Mouse (Mus musculus): ENCODE measurements at regions not wholly inside any gene's neighbourhood (a gene's known extent, or its start where the extent isn't known, plus 50 kb on each side); places are given as distances from the start of the nearest gene placed in this dataset.

GRCm38 (mm10) chr13:107887366-107888230 lies 156.6 kb upstream of the Smim15 start:
- H3K36me3 ChIP-seq (replicated peaks): 0 out of 2 replicates have a peak, but pooled peaks cover 6% of the 10 kb centered on the region
- peak overlapping the region; percentile 97 for H3K4me3 ChIP-seq
- peaks cover 47% of the 10 kb centered on the region for H3K4me1 ChIP-seq
- H3K27me3 ChIP-seq (replicated peaks; ENCODE audit: low read depth, poor library complexity, severe bottlenecking): peaks cover 5% of the 10 kb centered on the region
- DNase-seq (ENCODE audit: low spot score): peak; percentile 64
- H3K9me3 ChIP-seq: no peaks in the 10 kb centered on the region
- peak overlapping the region; percentile 96 for H3K27ac ChIP-seq (replicated peaks)
- 1% methylated on average over 16 of the region's 16 CpGs for WGBS

- DNase-seq (ENCODE audit: low spot score): no peak
- Histone ChIP-seq H3K27me3 (replicated peaks; ENCODE audit: low read depth, poor library complexity, severe bottlenecking) (no peaks in the 10 kb centered on the region), H3K9me3 (peaks cover 7% of the 10 kb centered on the region), H3K4me3 (no peak overlapping the region), H3K4me1 (peaks cover 33% of the 10 kb centered on the region), H3K36me3 (replicated peaks) (peaks cover 13% of the 10 kb centered on the region), H3K27ac (replicated peaks) (no peak overlapping the region)
- WGBS: 77% methylated on average over 3 of the region's 3 CpGs
Observed at GRCm38 (mm10) chr13:107884836-107885235, 159.4 kb upstream of the Smim15 start.

- Histone ChIP-seq H3K9me3 (peaks cover 7% of the 10 kb centered on the region), H3K27ac (replicated peaks) (no peak overlapping the region), H3K4me1 (peaks cover 27% of the 10 kb centered on the region), H3K27me3 (replicated peaks; ENCODE audit: low read depth, poor library complexity, severe bottlenecking) (no peaks in the 10 kb centered on the region), H3K36me3 (replicated peaks) (peaks cover 13% of the 10 kb centered on the region), H3K4me3 (no peak overlapping the region)
- 86% methylated on average over 5 of the region's 5 CpGs for WGBS
- DNase-seq (ENCODE audit: low spot score): no peak
Observed at GRCm38 (mm10) chr13:107882337-107882736, 161.9 kb upstream of the Smim15 start.

GRCm38 (mm10) chr13:107880551-107880950 lies 163.7 kb upstream of the Smim15 start:
- no peak overlapping the region for H3K4me3 ChIP-seq
- H3K27me3 ChIP-seq (replicated peaks; ENCODE audit: low read depth, poor library complexity, severe bottlenecking): no peaks in the 10 kb centered on the region
- WGBS: 93% methylated on average over 2 of the region's 2 CpGs
- no peak for DNase-seq (ENCODE audit: low spot score)
- peaks cover 13% of the 10 kb centered on the region for H3K36me3 ChIP-seq (replicated peaks)
- peaks cover 17% of the 10 kb centered on the region for H3K4me1 ChIP-seq
- H3K9me3 ChIP-seq: peaks cover 7% of the 10 kb centered on the region
- no peak overlapping the region for H3K27ac ChIP-seq (replicated peaks)

- DNase-seq (ENCODE audit: low spot score): no peak
- H3K27ac ChIP-seq (replicated peaks): no peak overlapping the region
- peaks cover 7% of the 10 kb centered on the region for H3K9me3 ChIP-seq
- H3K4me3 ChIP-seq: no peak overlapping the region
- peaks cover 9% of the 10 kb centered on the region for H3K36me3 ChIP-seq (replicated peaks)
- H3K4me1 ChIP-seq: peaks cover 12% of the 10 kb centered on the region
- 85% methylated on average over 7 of the region's 8 CpGs for WGBS
- H3K27me3 ChIP-seq (replicated peaks; ENCODE audit: low read depth, poor library complexity, severe bottlenecking): no peaks in the 10 kb centered on the region
Observed at GRCm38 (mm10) chr13:107879535-107879934, 164.7 kb upstream of the Smim15 start.

- H3K36me3 ChIP-seq (replicated peaks): peaks cover 7% of the 10 kb centered on the region
- no peak for DNase-seq (ENCODE audit: low spot score)
- no peaks in the 10 kb centered on the region for H3K27me3 ChIP-seq (replicated peaks; ENCODE audit: low read depth, poor library complexity, severe bottlenecking)
- WGBS: 95% methylated on average over 3 of the region's 3 CpGs
- H3K27ac ChIP-seq (replicated peaks): no peak overlapping the region
- H3K9me3 ChIP-seq: peaks cover 7% of the 10 kb centered on the region
- peaks cover 7% of the 10 kb centered on the region for H3K4me1 ChIP-seq
- no peak overlapping the region for H3K4me3 ChIP-seq
Observed at GRCm38 (mm10) chr13:107878980-107879379, 165.3 kb upstream of the Smim15 start.

- no peaks in the 10 kb centered on the region for H3K36me3 ChIP-seq (replicated peaks)
- no peak for DNase-seq (ENCODE audit: low spot score)
- 65% methylated on average over 2 of the region's 2 CpGs for WGBS
- no peak overlapping the region for H3K27ac ChIP-seq (replicated peaks)
- H3K27me3 ChIP-seq (replicated peaks; ENCODE audit: low read depth, poor library complexity, severe bottlenecking): no peaks in the 10 kb centered on the region
- H3K4me1 ChIP-seq: peaks cover 35% of the 10 kb centered on the region
- no peaks in the 10 kb centered on the region for H3K9me3 ChIP-seq
- H3K4me3 ChIP-seq: no peak overlapping the region
Observed at GRCm38 (mm10) chr13:107873244-107873667, 171.0 kb upstream of the Smim15 start.

- Histone ChIP-seq H3K36me3 (replicated peaks) (no peaks in the 10 kb centered on the region), H3K27me3 (replicated peaks; ENCODE audit: low read depth, poor library complexity, severe bottlenecking) (no peaks in the 10 kb centered on the region), H3K27ac (replicated peaks) (no peak overlapping the region), H3K9me3 (no peaks in the 10 kb centered on the region), H3K4me3 (no peak overlapping the region), H3K4me1 (peaks cover 37% of the 10 kb centered on the region)
- no peak for DNase-seq (ENCODE audit: low spot score)
- 82% methylated on average over 8 of the region's 8 CpGs for WGBS
Observed at GRCm38 (mm10) chr13:107872574-107872973, 171.7 kb upstream of the Smim15 start.

- DNase-seq (ENCODE audit: low spot score): no peak
- Histone ChIP-seq H3K9me3 (no peaks in the 10 kb centered on the region), H3K4me3 (no peak overlapping the region), H3K27me3 (replicated peaks; ENCODE audit: low read depth, poor library complexity, severe bottlenecking) (no peaks in the 10 kb centered on the region), H3K36me3 (replicated peaks) (no peaks in the 10 kb centered on the region), H3K4me1 (peaks cover 37% of the 10 kb centered on the region), H3K27ac (replicated peaks) (no peak overlapping the region)
- WGBS: 61% methylated on average over 10 of the region's 10 CpGs
Observed at GRCm38 (mm10) chr13:107872137-107872536, 172.1 kb upstream of the Smim15 start.

GRCm38 (mm10) chr13:107868906-107869305 lies 175.3 kb upstream of the Smim15 start:
- no peak for DNase-seq (ENCODE audit: low spot score)
- Histone ChIP-seq H3K27me3 (replicated peaks; ENCODE audit: low read depth, poor library complexity, severe bottlenecking) (no peaks in the 10 kb centered on the region), H3K9me3 (no peaks in the 10 kb centered on the region), H3K4me1 (peaks cover 59% of the 10 kb centered on the region), H3K4me3 (no peak overlapping the region), H3K36me3 (replicated peaks) (no peaks in the 10 kb centered on the region), H3K27ac (replicated peaks) (no peak overlapping the region)
- WGBS: 90% methylated on average over 7 of the region's 7 CpGs

GRCm38 (mm10) chr13:107866825-107867224 lies 177.4 kb upstream of the Smim15 start:
- WGBS: 90% methylated on average over 4 of the region's 4 CpGs
- peaks cover 46% of the 10 kb centered on the region for H3K4me1 ChIP-seq
- H3K27ac ChIP-seq (replicated peaks): no peak overlapping the region
- H3K36me3 ChIP-seq (replicated peaks): no peaks in the 10 kb centered on the region
- H3K9me3 ChIP-seq: no peaks in the 10 kb centered on the region
- H3K27me3 ChIP-seq (replicated peaks; ENCODE audit: low read depth, poor library complexity, severe bottlenecking): no peaks in the 10 kb centered on the region
- no peak for DNase-seq (ENCODE audit: low spot score)
- no peak overlapping the region for H3K4me3 ChIP-seq

- Histone ChIP-seq H3K27ac (replicated peaks) (no peak overlapping the region), H3K9me3 (no peaks in the 10 kb centered on the region), H3K36me3 (replicated peaks) (no peaks in the 10 kb centered on the region), H3K4me3 (no peak overlapping the region), H3K4me1 (peaks cover 39% of the 10 kb centered on the region), H3K27me3 (replicated peaks; ENCODE audit: low read depth, poor library complexity, severe bottlenecking) (no peaks in the 10 kb centered on the region)
- 85% methylated on average over 11 of the region's 11 CpGs for WGBS
- no peak for DNase-seq (ENCODE audit: low spot score)
Observed at GRCm38 (mm10) chr13:107862793-107863654, 181.2 kb upstream of the Smim15 start.
